Mouse (Mus musculus) thymus, postnatal 0 days (tissue): ENCODE measurements around the gene Sfmbt1. TPM values are rescaled to one million over a fixed set of nuclear protein-coding genes. Genes with fewer than 3 reads are reported as not detected.

Experiments used
- DNase-seq: peaks from one replicate; pipeline ENCODE4 v3.0.0-alpha.2; 2015; ENCODE audit warnings: low spot score
- polyA plus RNA-seq: library from polyadenylated mRNA; unstranded; fragments of >200 nt; fragmentation: Nextera tagmentation; extraction: Ambion mirVana; gene quantifications from 2 replicates; pipeline ENCODE4 v1.2.1, GENCODE M21; 2015

Gene Sfmbt1
- polyA plus RNA-seq, 1 experiment from 2014 or later = 18.0 TPM

DNA sequence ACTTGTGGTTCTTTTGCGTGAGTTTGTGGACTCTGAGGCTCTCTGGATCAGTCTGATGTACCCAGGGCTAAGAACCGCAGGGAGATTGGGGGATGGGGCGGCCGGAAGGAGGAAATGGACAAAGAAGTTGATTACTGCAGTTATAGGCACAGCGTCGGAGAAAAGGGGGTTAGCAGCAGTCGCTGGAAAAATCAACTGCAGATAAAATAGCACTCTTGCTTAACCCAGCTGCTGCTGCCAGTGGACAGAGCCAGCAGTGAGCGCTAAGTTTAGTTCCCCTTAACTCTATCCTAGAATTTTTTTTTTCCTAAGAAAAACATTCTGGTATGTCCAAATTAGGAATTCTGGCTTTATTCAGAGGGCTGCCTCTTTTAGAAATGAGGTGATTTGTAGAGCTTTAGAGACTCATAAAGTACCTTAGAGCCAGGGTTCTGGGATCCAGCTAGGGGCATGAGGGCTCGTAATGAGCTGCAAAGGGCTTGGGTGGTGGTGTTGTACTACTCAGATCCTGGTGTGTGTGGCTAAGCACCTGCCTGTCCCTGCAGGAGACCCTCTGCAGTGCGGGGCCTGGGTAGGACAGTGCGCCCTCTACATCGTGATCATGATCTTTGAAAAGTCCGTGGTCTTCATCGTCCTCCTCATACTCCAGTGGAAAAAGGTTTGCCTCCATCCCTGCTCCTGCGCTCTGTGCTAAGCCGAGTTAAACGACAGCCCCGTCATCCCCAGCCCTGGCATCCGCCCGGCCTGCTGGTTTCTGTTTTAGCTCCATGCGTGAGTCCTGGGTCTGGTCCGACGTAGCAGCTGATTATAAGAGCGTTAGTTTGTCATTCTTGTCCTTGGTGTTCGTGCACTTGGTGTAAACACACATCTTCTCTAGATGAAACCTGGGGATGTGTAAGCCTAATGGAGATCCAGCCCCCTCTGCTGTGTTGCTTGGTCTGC, 155.8 kb downstream of the Sfmbt1 start:
- no peak for DNase-seq

Other genes with a start within 250 kb of the Sfmbt1 start
- gene Dcp1a, start 235.3 kb upstream of the Sfmbt1 start, polyA plus RNA-seq = 17.4 and 17.7 TPM in 2 replicates
- gene Cacna1d, start 223.4 kb upstream of the Sfmbt1 start, polyA plus RNA-seq = 1.1 and 1.9 TPM in 2 replicates
- gene Tkt, start 166.5 kb upstream of the Sfmbt1 start, polyA plus RNA-seq = 246 and 255 TPM in 2 replicates
- 57.4 and 63.7 TPM in 2 replicates for gene Prkcd, start 88.6 kb upstream of the Sfmbt1 start, polyA plus RNA-seq
- 10.5 and 12.0 TPM in 2 replicates for gene Rft1, start 60.5 kb upstream of the Sfmbt1 start, polyA plus RNA-seq
- gene Tmem110, start 110.7 kb downstream of the Sfmbt1 start, polyA plus RNA-seq = 18.3 and 19.9 TPM in 2 replicates
- 1.8 and 1.9 TPM in 2 replicates for gene Mustn1, start 164.4 kb downstream of the Sfmbt1 start, polyA plus RNA-seq
- 0.09 and 0.64 TPM in 2 replicates for gene Itih4, start 171.6 kb downstream of the Sfmbt1 start, polyA plus RNA-seq
- gene Itih3, start 208.9 kb downstream of the Sfmbt1 start, polyA plus RNA-seq = 0.16 and 0.24 TPM in 2 replicates
- gene Itih1, start 228.4 kb downstream of the Sfmbt1 start, polyA plus RNA-seq = 0.04 TPM in 1 of 2 replicates, not detected in the other
- 5.6 and 6.1 TPM in 2 replicates for gene Nek4, start 236.5 kb downstream of the Sfmbt1 start, polyA plus RNA-seq